Mouse (Mus musculus): ENCODE measurements around the gene Carmil1. TPM values are rescaled to one million over a fixed set of nuclear protein-coding genes. Genes with fewer than 3 reads are reported as not detected.

The Carmil1 gene
- polyA plus RNA-seq, 1 experiment from 2014 or later, result 22.0 TPM

- ATAC-seq (peak; percentile 83), DNase-seq (ENCODE audit: low read depth, low spot score) (peak; percentile 38)
- no peaks in the 10 kb centered on the region for H3K27me3 ChIP-seq
- ChIA-PET CTCF (interaction anchor here (1.0 kb wide), 1 partner anchor 10 kb away, joined by 3 read pairs; no protein-coding TSS in a partner anchor), POLR2A (interaction anchor here (0.5 to 0.8 kb wide), 2 partner anchors 10 to 352 kb away, joined by 3 to 4 read pairs; no protein-coding TSS in a partner anchor)
- in situ Hi-C loops (cut with MboI; ENCODE audit: low pct_unique_long_range_greater_than_20kb), result loop anchor here (5.0 kb wide), 1 partner anchor 233 kb away; the partner anchor contains the start of gene Carmil1
- TF ChIP-seq CTCF (IDR thresholded peaks at IDR 0.05), result no peak
These were observed 231.1 kb downstream of the Carmil1 start for GRCm38 (mm10) chr13:24049267-24050034.

- in situ Hi-C loops (cut with MboI; ENCODE audit: low pct_unique_long_range_greater_than_20kb), result loop anchor here (5.0 kb wide), 1 partner anchor 234 kb away; the partner anchor contains the start of gene Carmil1
- ATAC-seq (no peak), DNase-seq (ENCODE audit: low read depth, low spot score) (no peak)
- ChIA-PET CTCF (no interaction called here), POLR2A (no interaction called here)
- no peaks in the 10 kb centered on the region for H3K27me3 ChIP-seq
- TF ChIP-seq CTCF (IDR thresholded peaks at IDR 0.05), result no peak
These were observed 232.0 kb downstream of the Carmil1 start for GRCm38 (mm10) chr13:24048611-24049010.

GRCm38 (mm10) chr13:24045271-24045670 lies 235.3 kb downstream of the Carmil1 start:
- no peak for TF ChIP-seq CTCF (IDR thresholded peaks at IDR 0.05)
- ChIA-PET CTCF (interaction anchor here (1.2 kb wide), 1 partner anchor 10 kb away, joined by 3 read pairs; no protein-coding TSS in a partner anchor), POLR2A (no interaction called here)
- no peak for DNase-seq (ENCODE audit: low read depth, low spot score)
- no peaks in the 10 kb centered on the region for H3K27me3 ChIP-seq
- in situ Hi-C loops (cut with MboI; ENCODE audit: low pct_unique_long_range_greater_than_20kb), result loop anchor here (5.0 kb wide), 1 partner anchor 237 kb away; the partner anchor contains the start of gene Carmil1
- no peak for ATAC-seq

- ChIA-PET CTCF (interaction anchor here (1.3 kb wide), 2 partner anchors 22 to 241 kb away, joined by 3 to 5 read pairs; no protein-coding TSS in a partner anchor), POLR2A (no interaction called here)
- H3K27me3 ChIP-seq, result no peaks in the 10 kb centered on the region
- in situ Hi-C loops (cut with MboI; ENCODE audit: low pct_unique_long_range_greater_than_20kb), result no loop called here
- no peak for ATAC-seq
- DNase-seq (ENCODE audit: low read depth, low spot score), result no peak
- TF ChIP-seq CTCF (IDR thresholded peaks at IDR 0.05), result no peak
These were observed 240.4 kb downstream of the Carmil1 start for GRCm38 (mm10) chr13:24040221-24040620.

GRCm38 (mm10) chr13:24037502-24037901 lies 243.1 kb downstream of the Carmil1 start:
- ChIA-PET POLR2A (no interaction called here), CTCF (interaction anchor here (0.9 kb wide), 1 partner anchor 12 kb away, joined by 4 read pairs; no protein-coding TSS in a partner anchor)
- no peaks in the 10 kb centered on the region for H3K27me3 ChIP-seq
- in situ Hi-C loops (cut with MboI; ENCODE audit: low pct_unique_long_range_greater_than_20kb), result no loop called here
- no peak for TF ChIP-seq CTCF (IDR thresholded peaks at IDR 0.05)
- ATAC-seq (no peak), DNase-seq (ENCODE audit: low read depth, low spot score) (no peak)

- no peaks in the 10 kb centered on the region for H3K27me3 ChIP-seq
- POLR2A ChIA-PET, result no interaction called here
- DNase-seq (ENCODE audit: low read depth, low spot score), result no peak
- in situ Hi-C loops (cut with MboI; ENCODE audit: low pct_unique_long_range_greater_than_20kb), result no loop called here
- TF ChIP-seq CTCF (IDR thresholded peaks at IDR 0.05), result no peak
- ATAC-seq, result no peak
- CTCF ChIA-PET, result interaction anchor here (1.5 kb wide), 1 partner anchor 10 kb away, joined by 3 read pairs; no protein-coding TSS in a partner anchor
These were observed 244.4 kb downstream of the Carmil1 start for GRCm38 (mm10) chr13:24036150-24036549.

- ChIA-PET POLR2A (no interaction called here), CTCF (interaction anchor here (1.2 to 1.5 kb wide), 6 partner anchors 14 to 289 kb away, joined by 3 to 5 read pairs (median 3); no protein-coding TSS in a partner anchor)
- TF ChIP-seq CTCF (IDR thresholded peaks at IDR 0.05), result peak; percentile 40
- in situ Hi-C loops (cut with MboI; ENCODE audit: low pct_unique_long_range_greater_than_20kb), result no loop called here
- no peaks in the 10 kb centered on the region for H3K27me3 ChIP-seq
- no peak for DNase-seq (ENCODE audit: low read depth, low spot score)
- ATAC-seq, result no peak
These were observed 253.1 kb downstream of the Carmil1 start for GRCm38 (mm10) chr13:24027191-24028170.

GRCm38 (mm10) chr13:24018515-24018914 lies 262.1 kb downstream of the Carmil1 start:
- POLR2A ChIA-PET, result no interaction called here
- in situ Hi-C loops (cut with MboI; ENCODE audit: low pct_unique_long_range_greater_than_20kb), result no loop called here
- DNase-seq (ENCODE audit: low read depth, low spot score), result peak; percentile 67
- CTCF ChIA-PET, result interaction anchor here (1.2 kb wide), 1 partner anchor 22 kb away, joined by 3 read pairs; no protein-coding TSS in a partner anchor
- TF ChIP-seq CTCF (IDR thresholded peaks at IDR 0.05), result no peak
- H3K27me3 ChIP-seq, result no peaks in the 10 kb centered on the region
- ATAC-seq, result peak; percentile 86

GRCm38 (mm10) chr13:24005528-24005927 lies 275.1 kb downstream of the Carmil1 start:
- no peak for TF ChIP-seq CTCF (IDR thresholded peaks at IDR 0.05)
- in situ Hi-C loops (cut with MboI; ENCODE audit: low pct_unique_long_range_greater_than_20kb), result no loop called here
- CTCF ChIA-PET, result no interaction called here

GRCm38 (mm10) chr13:24001797-24002196 lies 278.8 kb downstream of the Carmil1 start:
- POLR2A ChIA-PET, result no interaction called here
- no peak for ATAC-seq

More at GRCm38 (mm10) chr13:24005528-24005927, 275.1 kb downstream of the Carmil1 start:
- H3K27me3 ChIP-seq, result peaks cover 7% of the 10 kb centered on the region
- POLR2A ChIA-PET, result no interaction called here
- ATAC-seq (no peak), DNase-seq (ENCODE audit: low read depth, low spot score) (no peak)

More at GRCm38 (mm10) chr13:24001797-24002196, 278.8 kb downstream of the Carmil1 start:
- DNase-seq (ENCODE audit: low read depth, low spot score), result no peak
- H3K27me3 ChIP-seq, result peaks cover 16% of the 10 kb centered on the region
- in situ Hi-C loops (cut with MboI; ENCODE audit: low pct_unique_long_range_greater_than_20kb), result no loop called here
- CTCF ChIA-PET, result no interaction called here
- TF ChIP-seq CTCF (IDR thresholded peaks at IDR 0.05), result no peak
